Mouse (Mus musculus): ENCODE measurements around the gene Sp3. TPM values are rescaled to one million over a fixed set of nuclear protein-coding genes. Genes with fewer than 3 reads are reported as not detected.

Gene Sp3
- polyA plus RNA-seq (2012; rRNA removed), result 29.6 and 53.1 TPM in 2 replicates

DNA sequence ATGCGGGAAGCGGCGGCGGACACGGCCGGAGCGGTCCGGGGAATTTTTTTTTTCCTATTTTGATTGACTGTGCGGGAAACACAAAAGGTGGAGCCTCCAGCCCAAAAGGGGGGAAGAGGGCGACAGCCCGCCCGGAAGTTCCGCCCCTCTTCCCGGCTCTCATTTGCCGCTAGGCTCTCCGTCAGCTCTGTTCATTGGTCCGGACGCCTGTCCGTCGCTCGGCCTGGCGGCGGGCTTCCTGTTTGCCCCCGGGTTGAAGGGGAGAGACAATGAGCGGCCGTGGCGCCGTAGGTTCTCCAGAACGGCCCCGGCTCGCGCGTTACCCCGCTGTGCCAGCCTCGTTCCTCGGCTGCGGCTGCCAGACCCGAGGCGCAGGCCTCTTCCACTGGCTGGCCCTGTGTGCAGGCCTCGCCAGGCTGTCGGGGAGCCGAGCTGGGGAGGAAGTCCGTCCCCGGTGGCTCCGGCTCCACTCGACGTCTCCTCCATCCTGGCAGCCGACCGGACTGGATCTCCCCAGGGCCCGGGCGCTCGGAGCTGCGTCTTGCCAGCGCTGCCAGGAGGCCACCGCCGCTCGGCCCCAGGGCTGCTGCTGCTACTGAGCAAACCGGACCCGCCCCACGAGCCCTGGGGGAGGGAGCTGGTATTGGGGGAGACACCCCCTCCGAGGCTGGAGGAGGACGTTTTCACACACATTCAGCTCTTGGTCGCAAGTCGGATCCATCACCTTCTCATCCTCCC is at the start of gene Sp3:
Sp3 (minus strand) TSS at position 110 of the 738 bp plus-strand sequence.

DNA sequence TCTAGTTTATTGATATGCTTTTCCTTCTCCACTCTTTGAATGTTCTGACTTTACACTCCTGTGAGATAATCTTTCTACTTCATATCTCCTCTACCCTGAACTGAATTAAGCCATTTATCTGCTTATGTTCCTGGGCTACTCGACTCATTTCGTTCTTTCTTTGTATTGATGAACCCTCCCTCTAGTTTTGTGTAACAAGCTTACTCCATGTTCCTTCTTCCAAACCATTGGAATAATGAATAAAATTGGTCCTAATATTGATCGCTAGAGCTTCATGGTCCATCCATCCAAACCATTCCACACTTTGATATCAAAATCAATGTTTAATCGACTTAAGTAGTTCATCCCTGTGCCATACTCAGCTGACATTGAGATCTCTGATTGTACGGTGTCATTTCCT is 6.4 kb upstream of the Sp3 start, which contains the start of gene Gm11084:
Gm11084 (minus strand) TSS at position 101 of the 400 bp plus-strand sequence.

Other genes starting within 250 kb of the Sp3 start
- gene Gm11084, start 6.3 kb upstream of the Sp3 start, polyA plus RNA-seq (2012; rRNA removed), result not detected in 2 replicates
- gene Ola1, start 238.5 kb upstream of the Sp3 start, polyA plus RNA-seq (2012; rRNA removed), result 59.7 and 67.0 TPM in 2 replicates